In the genomic region with DNA sequence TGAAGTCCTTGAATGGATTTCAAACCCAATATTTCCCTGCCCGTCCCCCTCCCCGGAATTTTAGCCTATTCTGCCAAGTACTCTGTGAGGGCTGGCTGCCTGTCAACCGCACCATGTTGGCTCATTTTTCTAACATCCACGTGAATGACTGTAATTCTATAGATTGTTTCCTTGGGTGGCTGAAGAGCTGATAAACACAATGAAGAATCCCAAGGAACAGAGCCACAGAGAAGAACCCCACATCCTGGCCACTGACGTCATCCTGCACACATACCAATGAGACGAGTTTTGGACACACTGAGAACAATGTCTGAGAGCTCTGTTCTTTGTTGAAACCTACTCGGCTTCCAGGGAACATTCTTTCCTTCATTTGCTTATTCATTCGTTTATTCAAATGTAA, we compare ENCODE assay signal across 18 mouse cellular contexts.
DNase-seq lines count a peak whose midpoint lies in the region; ATAC-seq and TF ChIP-seq lines count a peak whose summit lies in the region.
"Had no signal": no experiment of that assay in that cellular context is flagged by ENCODE, and none has a peak within 500 bp of the region (broad histone marks: within the 10 kb centered on the region; RNA-seq: fewer than 3 reads in every experiment).

No protein-coding gene starts in this region.

- H3K9ac ChIP-seq in heart, postnatal 0 days (replicated peaks; ENCODE audit: low read depth, low read length) = no peak overlapping the region
- H3K9ac ChIP-seq in forebrain, embryonic 13.5 days = no peak overlapping the region
- H3K9ac ChIP-seq: heart, embryonic 15.5 days; hindbrain, embryonic 15.5 days; liver, embryonic 12.5 days had no signal

- no peak for TF ChIP-seq EP300 in heart, postnatal 0 days (IDR thresholded peaks at IDR 0.05; ENCODE audit: low read depth)

- no peak for TF ChIP-seq CTCF in heart, postnatal 0 days (IDR thresholded peaks at IDR 0.05; ENCODE audit: low read depth)

- no peak overlapping the region for H3K4me3 ChIP-seq in heart, postnatal 0 days (ENCODE audit: low read depth, low read length)
- no peak overlapping the region for H3K4me3 ChIP-seq in forebrain, embryonic 13.5 days
- H3K4me3 ChIP-seq: heart, embryonic 15.5 days; hindbrain, embryonic 15.5 days; liver, embryonic 12.5 days had no signal

- H3K27me3 ChIP-seq in heart, postnatal 0 days (ENCODE audit: control insufficient read depth, insufficient read depth, low read length) = no peaks in the 10 kb centered on the region
- no peaks in the 10 kb centered on the region for H3K27me3 ChIP-seq in forebrain, embryonic 13.5 days
- H3K27me3 ChIP-seq: heart, embryonic 15.5 days; liver, embryonic 12.5 days had no signal

- H3K36me3 ChIP-seq in heart, postnatal 0 days (replicated peaks; ENCODE audit: control insufficient read depth, insufficient read depth, low read length) = no peaks in the 10 kb centered on the region
- no peaks in the 10 kb centered on the region for H3K36me3 ChIP-seq in forebrain, embryonic 13.5 days (ENCODE audit: poor library complexity, severe bottlenecking)
- H3K36me3 ChIP-seq: heart, embryonic 15.5 days; hindbrain, embryonic 15.5 days had no signal

- 39% methylated on average over 8 of the region's 8 CpGs for WGBS in heart, postnatal 0 days
- WGBS in forebrain, embryonic 13.5 days = 23% methylated on average over 8 of the region's 8 CpGs

- intact Hi-C loops in left cerebral cortex, postnatal 36 days (cut with DNase I) = no loop called here

- DNase-seq in heart, postnatal 0 days (ENCODE audit: low spot score) = peak; percentile 40
- no peak for DNase-seq in heart, adult 11 months
- DNase-seq in retina, postnatal 1 day = peak; percentile 58
- no peak for DNase-seq in retina, embryonic 14.5 days (ENCODE audit: low spot score)
- no peak for DNase-seq in testis, postnatal 10 days (ENCODE audit: low spot score)
- no peak for DNase-seq in spleen, postnatal 14 days (ENCODE audit: low spot score in 2 of 2)
- no peak for DNase-seq in left cerebral cortex, postnatal 36 days (ENCODE audit: low spot score in 2 of 2)
- DNase-seq: adrenal gland, postnatal 36 days; B cell, adult 2 months; gastrocnemius, postnatal 25 days; lung, postnatal 14 days; midbrain, embryonic 14.5 days; right cerebral cortex, postnatal 25 days; thymus, postnatal 4 days had no signal

- H3K4me2 ChIP-seq in heart, postnatal 0 days (ENCODE audit: low read depth, low read length) = no peak overlapping the region
- H3K4me2 ChIP-seq in forebrain, embryonic 13.5 days = no peak overlapping the region
- H3K4me2 ChIP-seq: heart, embryonic 15.5 days; hindbrain, embryonic 15.5 days; liver, embryonic 12.5 days had no signal

- 0 out of 2 replicates have a peak, but pooled peaks have one; percentile 33 for ATAC-seq in heart, postnatal 0 days (ENCODE audit: insufficient read depth, low read depth)
- peak; percentile 84 for ATAC-seq in forebrain, embryonic 13.5 days
- ATAC-seq: liver, embryonic 12.5 days had no signal

- H3K27ac ChIP-seq in heart, postnatal 0 days (ENCODE audit: low read depth) = no peak overlapping the region
- peak overlapping the region; percentile 44 for H3K27ac ChIP-seq in forebrain, embryonic 13.5 days
- H3K27ac ChIP-seq: heart, embryonic 15.5 days; hindbrain, embryonic 15.5 days; liver, embryonic 12.5 days had no signal

- H3K4me1 ChIP-seq in heart, postnatal 0 days (ENCODE audit: control insufficient read depth, insufficient read depth) = peaks cover 12% of the 10 kb centered on the region; the same call in 1 of the 2 replicates
- H3K4me1 ChIP-seq in forebrain, embryonic 13.5 days = peaks cover 70% of the 10 kb centered on the region
- H3K4me1 ChIP-seq: hindbrain, embryonic 15.5 days had no signal

- no peaks in the 10 kb centered on the region for H3K9me3 ChIP-seq in heart, postnatal 0 days (replicated peaks; ENCODE audit: control insufficient read depth, low read length)
- no peaks in the 10 kb centered on the region for H3K9me3 ChIP-seq in forebrain, embryonic 13.5 days (replicated peaks)
- H3K9me3 ChIP-seq: heart, embryonic 15.5 days; hindbrain, embryonic 15.5 days; liver, embryonic 12.5 days had no signal

Comparison
In these comparisons a context has a peak if more than half of its experiments do, and no peak if none do; other contexts are left out.
1. DNase-seq: peak in heart, postnatal 0 days (single experiment) and retina, postnatal 1 day (single experiment); none in heart, adult 11 months (single experiment), retina, embryonic 14.5 days (single experiment), testis, postnatal 10 days (single experiment), spleen, postnatal 14 days (0 of 2) and left cerebral cortex, postnatal 36 days (0 of 2).